Comparison of ENCODE assay signal across 18 mouse cellular contexts in genomic region chr2:77978256-77978655, GRCm38 (mm10). TPM values are rescaled to one million over a fixed set of nuclear protein-coding genes. Genes with fewer than 3 reads are reported as not detected.
DNase-seq lines count a peak whose midpoint lies in the region; ATAC-seq lines count a peak whose summit lies in the region.
"Had no signal": no experiment of that assay in that cellular context is flagged by ENCODE, and none has a peak within 500 bp of the region (broad histone marks: within the 10 kb centered on the region; RNA-seq: fewer than 3 reads in every experiment).

No protein-coding gene starts in this region.

- DNase-seq in 3T3-L1 (ENCODE audit: low read depth, low spot score) (peak; percentile 73), adipocyte (ENCODE audit: low spot score) (peak; percentile 80)
- DNase-seq in kidney, postnatal 10 days, result no peak
- DNase-seq: adrenal gland, adult 2 months; adrenal gland, adult 8-10 months; adrenal gland, postnatal 10 days; adrenal gland, postnatal 14 days; adrenal gland, postnatal 25 days; B cell, adult 2 months; cerebellum, adult 11 months; cerebellum, adult 11-12 months; cerebellum, adult 18-20 months; cerebellum, adult 2 months; cerebellum, adult 8-10 months; cerebellum, adult 9-10 months had no signal

- no peak for ATAC-seq in activated CD4-positive, CD25-positive, alpha-beta regulatory T cell, adult 4 months
- ATAC-seq: CD4-positive, CD25-positive, alpha-beta regulatory T cell, adult 4 months; Patski had no signal

RNA-seq across cellular contexts. Expression of gene Cwc22, which starts 32.1 kb away (rescaled TPM):
- polyA plus RNA-seq in activated CD4-positive, CD25-positive, alpha-beta regulatory T cell, adult 4 months (2017; shearing (Covaris generic)), result 10 to 100 TPM; 41.0 to 47.6 TPM
